Mouse (Mus musculus): ENCODE results near the gene Cmbl.

DNA sequence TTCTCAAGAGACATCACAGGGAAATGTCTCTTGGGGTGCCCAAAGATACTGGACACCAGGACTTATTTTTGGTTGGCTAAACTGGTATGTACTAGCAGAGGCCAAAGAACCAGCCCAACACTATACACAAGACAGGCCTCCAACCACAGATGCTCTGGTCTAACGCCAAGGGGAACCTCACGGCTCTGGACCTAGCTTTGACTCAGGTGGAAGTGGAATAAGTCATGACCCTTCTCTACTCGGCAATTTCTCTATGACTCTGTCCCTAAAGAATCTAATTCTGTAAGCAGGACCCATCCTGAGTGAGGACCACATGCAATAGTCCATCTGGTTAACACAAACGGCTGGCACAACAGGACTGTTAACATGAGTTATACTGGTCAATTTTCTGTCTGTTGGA is 34.6 kb downstream of the Cmbl start:
- TF ChIP-seq EP300 (IDR thresholded peaks at IDR 0.05; ENCODE audit: low read depth) (no peak), CTCF (IDR thresholded peaks at IDR 0.05; ENCODE audit: low read depth) (no peak)

Measured in heart, postnatal 0 days (tissue).